Mouse (Mus musculus): ENCODE results near the gene Atrip. TPM values are rescaled to one million over a fixed set of nuclear protein-coding genes. Genes with fewer than 3 reads are reported as not detected.

Gene Atrip
- total RNA-seq, 2 experiments from 2014 or later, result 9.5 to 9.7 TPM

Other genes with a start within 250 kb of the Atrip start
- gene Celsr3, start 247.8 kb downstream of the Atrip start, total RNA-seq (2015), result 3.9 and 5.7 TPM in 2 replicates
- 2.4 and 3.3 TPM in 2 replicates for gene Celsr3, start 247.8 kb downstream of the Atrip start, total RNA-seq (2017)
- 10.0 and 14.2 TPM in 2 replicates for gene Slc26a6, start 220.8 kb downstream of the Atrip start, total RNA-seq (2015)
- 2.7 and 4.5 TPM in 2 replicates for gene Slc26a6, start 220.8 kb downstream of the Atrip start, total RNA-seq (2017)
- 1.2 TPM in 1 of 2 replicates, not detected in the other for gene Tmem89, start 159.5 kb downstream of the Atrip start, total RNA-seq (2015)
- 0.28 TPM in 1 of 2 replicates, not detected in the other for gene Tmem89, start 159.5 kb downstream of the Atrip start, total RNA-seq (2017)
- 81.6 and 86.0 TPM in 2 replicates for gene Uqcrc1, start 137.5 kb downstream of the Atrip start, total RNA-seq (2015)
- gene Uqcrc1, start 137.5 kb downstream of the Atrip start, total RNA-seq (2017), result 155 and 187 TPM in 2 replicates
- gene Col7a1, start 120.5 kb downstream of the Atrip start, total RNA-seq (2015), result 0.20 and 0.93 TPM in 2 replicates
- 0.16 and 1.1 TPM in 2 replicates for gene Col7a1, start 120.5 kb downstream of the Atrip start, total RNA-seq (2017)
- not detected in 2 replicates for gene Ucn2, start 88.1 kb downstream of the Atrip start, total RNA-seq (2015)
- not detected in 2 replicates for gene Ucn2, start 88.1 kb downstream of the Atrip start, total RNA-seq (2017)
- 19.3 and 22.4 TPM in 2 replicates for gene Pfkfb4, start 82.3 kb downstream of the Atrip start, total RNA-seq (2015)
- 53.1 and 64.9 TPM in 2 replicates for gene Pfkfb4, start 82.3 kb downstream of the Atrip start, total RNA-seq (2017)
- 119 and 176 TPM in 2 replicates for gene Shisa5, start 35.6 kb downstream of the Atrip start, total RNA-seq (2015)
- gene Shisa5, start 35.6 kb downstream of the Atrip start, total RNA-seq (2017), result 453 and 632 TPM in 2 replicates
- 119 and 124 TPM in 2 replicates for gene Trex1, start 14.4 kb downstream of the Atrip start, total RNA-seq (2015)
- 68.7 and 87.5 TPM in 2 replicates for gene Trex1, start 14.4 kb downstream of the Atrip start, total RNA-seq (2017)
- 4.7 and 6.0 TPM in 2 replicates for gene Ccdc51, start 8.4 kb upstream of the Atrip start, total RNA-seq (2015)
- 6.7 and 11.0 TPM in 2 replicates for gene Ccdc51, start 8.4 kb upstream of the Atrip start, total RNA-seq (2017)
- 367 and 406 TPM in 2 replicates for gene Tma7, start 8.5 kb upstream of the Atrip start, total RNA-seq (2015)
- 109 and 136 TPM in 2 replicates for gene Tma7, start 8.5 kb upstream of the Atrip start, total RNA-seq (2017)
- 0.11 TPM in 1 of 2 replicates, not detected in the other for gene Plxnb1, start 21.3 kb upstream of the Atrip start, total RNA-seq (2015)
- gene Plxnb1, start 21.3 kb upstream of the Atrip start, total RNA-seq (2017), result 0.04 TPM in 1 of 2 replicates, not detected in the other
- not detected in 2 replicates for gene Fbxw21, start 87.9 kb upstream of the Atrip start, total RNA-seq (2015)
- not detected in 2 replicates for gene Fbxw21, start 87.9 kb upstream of the Atrip start, total RNA-seq (2017)
- gene Fbxw13, start 121.9 kb upstream of the Atrip start, total RNA-seq (2015), result not detected in 2 replicates
- gene Fbxw13, start 121.9 kb upstream of the Atrip start, total RNA-seq (2017), result not detected in 2 replicates
- gene Fbxw20, start 160.6 kb upstream of the Atrip start, total RNA-seq (2015), result not detected in 2 replicates
- gene Fbxw20, start 160.6 kb upstream of the Atrip start, total RNA-seq (2017), result not detected in 2 replicates
- not detected in 2 replicates for gene Fbxw14, start 213.6 kb upstream of the Atrip start, total RNA-seq (2015)
- gene Fbxw14, start 213.6 kb upstream of the Atrip start, total RNA-seq (2017), result not detected in 2 replicates